Mouse (Mus musculus) liver, embryonic 16.5 days (tissue): ENCODE measurements around the gene Usp12. TPM values are rescaled to one million over a fixed set of nuclear protein-coding genes. Genes with fewer than 3 reads are reported as not detected.
A peak's percentile ranks its signal among the peaks of the same experiment; 100 is the strongest.

Source experiments
- ATAC-seq: fragments of 200-750 bp; cut with Nextera tagmentation; 2 replicates; pipeline ENCODE4 v1.8.0; 2017; ENCODE audit warnings: low read depth, mild to moderate bottlenecking, moderate number of reproducible peaks, moderate library complexity
- H3K27ac ChIP-seq: fragments of 300-500 bp; sonication (generic); 2 replicates; pipeline ENCODE4 v1.5.1; 2014; ENCODE audit warnings: mild to moderate bottlenecking, low read length
- H3K27me3 ChIP-seq: fragments of 300-500 bp; sonication (generic); 2 replicates; pipeline ENCODE4 v1.6.1; 2014; ENCODE audit warnings: low read depth, low read length, mixed read lengths; ENCODE audit not compliant: control insufficient read depth, insufficient read depth
- H3K36me3 ChIP-seq: fragments of 300-500 bp; sonication (generic); 2 replicates; pipeline ENCODE4 v1.6.1; 2014; ENCODE audit warnings: mild to moderate bottlenecking; ENCODE audit not compliant: control insufficient read depth, insufficient read depth
- H3K4me1 ChIP-seq: fragments of 300-500 bp; sonication (generic); 2 replicates; pipeline ENCODE4 v1.6.1; 2014; ENCODE audit warnings: low read depth, low read length, mixed read lengths; ENCODE audit not compliant: control insufficient read depth
- H3K4me2 ChIP-seq: fragments of 300-500 bp; sonication (generic); 2 replicates; pipeline ENCODE4 v1.6.1; 2014; ENCODE audit warnings: low read depth, low read length, mixed read lengths
- H3K4me3 ChIP-seq: fragments of 300-500 bp; sonication (generic); 2 replicates; pipeline ENCODE4 v1.5.1; 2014; ENCODE audit warnings: low read depth, mild to moderate bottlenecking, low read length
- H3K9ac ChIP-seq: fragments of 300-500 bp; sonication (generic); 2 replicates; pipeline ENCODE4 v1.6.1; 2014; ENCODE audit warnings: low read depth, low read length
- H3K9me3 ChIP-seq: fragments of 300-500 bp; sonication (generic); replicated peaks from 2 replicates; pipeline ENCODE4 v1.6.1; 2016; ENCODE audit warnings: low read length; ENCODE audit not compliant: control insufficient read depth
- WGBS: fragments of 180-500 bp; shearing (Covaris S2); extraction: QIAGEN DNeasy Blood & Tissue Kit; methylation state at CpG from one replicate; pipeline ENCODE4 v1.1.7; 2014; ENCODE audit not compliant: insufficient replicate concordance; 5-methylcytosine and 5-hydroxymethylcytosine counted together
- polyA plus RNA-seq: library from polyadenylated mRNA; unstranded; fragments of >200 nt; fragmentation: Nextera tagmentation; extraction: Ambion mirVana; gene quantifications from 2 replicates; pipeline ENCODE4 v1.2.1, GENCODE M21; 2015

The Usp12 gene
- polyA plus RNA-seq, 1 experiment from 2014 or later, result 8.1 TPM

DNA sequence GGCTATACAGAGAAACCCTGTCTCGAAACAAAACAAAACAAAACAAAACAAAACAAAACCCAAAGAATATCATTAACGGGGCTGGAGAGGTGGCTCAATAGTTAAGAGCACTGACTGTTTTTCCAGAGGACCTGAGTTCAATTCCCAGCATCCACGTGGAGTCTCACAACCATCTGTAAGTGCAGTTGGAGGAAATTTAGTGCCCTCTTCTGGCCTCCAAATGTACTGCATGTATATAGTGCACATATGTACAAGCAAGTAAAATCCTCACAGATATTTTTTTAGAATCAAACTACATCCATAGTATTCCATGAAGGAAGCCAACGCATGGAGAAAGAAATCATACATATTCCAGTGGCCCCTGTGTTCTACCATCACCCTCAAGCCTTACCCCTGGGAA is 18.6 kb upstream of the Usp12 start:
- Histone ChIP-seq H3K9me3 (no peaks in the 10 kb centered on the region), H3K27me3 (no peaks in the 10 kb centered on the region), H3K4me3 (no peak overlapping the region), H3K27ac (no peak overlapping the region), H3K4me1 (no peaks in the 10 kb centered on the region), H3K36me3 (no peaks in the 10 kb centered on the region), H3K4me2 (no peak overlapping the region), H3K9ac (no peak overlapping the region)
- WGBS, result 61% methylated on average over 4 of the region's 4 CpGs
- no peak for ATAC-seq

- Histone ChIP-seq H3K4me3 (no peak overlapping the region), H3K9me3 (no peaks in the 10 kb centered on the region), H3K27me3 (no peaks in the 10 kb centered on the region), H3K4me1 (no peaks in the 10 kb centered on the region), H3K36me3 (no peaks in the 10 kb centered on the region), H3K9ac (no peak overlapping the region), H3K4me2 (no peak overlapping the region), H3K27ac (no peak overlapping the region)
- WGBS, result 78% methylated on average over 5 of the region's 5 CpGs
- no peak for ATAC-seq
Measured at GRCm38 (mm10) chr5:146812866-146813265, 18.1 kb upstream of the Usp12 start.

GRCm38 (mm10) chr5:146809951-146810350 is 15.1 kb upstream of the Usp12 start:
- WGBS, result 54% methylated on average over 5 of the region's 5 CpGs

GRCm38 (mm10) chr5:146806004-146806430 is 11.2 kb upstream of the Usp12 start:
- WGBS, result 26% methylated on average over 8 of the region's 8 CpGs
- Histone ChIP-seq H3K4me1 (no peaks in the 10 kb centered on the region), H3K36me3 (no peaks in the 10 kb centered on the region), H3K4me2 (no peak overlapping the region), H3K27ac (no peak overlapping the region), H3K9me3 (no peaks in the 10 kb centered on the region), H3K4me3 (no peak overlapping the region), H3K9ac (no peak overlapping the region), H3K27me3 (no peaks in the 10 kb centered on the region)
- ATAC-seq, result no peak; the same call in 1 of the 2 replicates

More at GRCm38 (mm10) chr5:146809951-146810350, 15.1 kb upstream of the Usp12 start:
- Histone ChIP-seq H3K4me3 (no peak overlapping the region), H3K4me2 (no peak overlapping the region), H3K4me1 (no peaks in the 10 kb centered on the region), H3K9ac (no peak overlapping the region), H3K27me3 (no peaks in the 10 kb centered on the region), H3K9me3 (no peaks in the 10 kb centered on the region), H3K27ac (no peak overlapping the region), H3K36me3 (no peaks in the 10 kb centered on the region)
- no peak for ATAC-seq

- Histone ChIP-seq H3K27ac (no peak overlapping the region), H3K9ac (no peak overlapping the region), H3K9me3 (no peaks in the 10 kb centered on the region), H3K4me1 (peaks cover 16% of the 10 kb centered on the region), H3K4me3 (no peak overlapping the region), H3K36me3 (no peaks in the 10 kb centered on the region), H3K27me3 (no peaks in the 10 kb centered on the region), H3K4me2 (no peak overlapping the region)
- WGBS, result 49% methylated on average over 9 of the region's 9 CpGs
- ATAC-seq, result no peak
Measured at GRCm38 (mm10) chr5:146798031-146798430, 3.2 kb upstream of the Usp12 start.

DNA sequence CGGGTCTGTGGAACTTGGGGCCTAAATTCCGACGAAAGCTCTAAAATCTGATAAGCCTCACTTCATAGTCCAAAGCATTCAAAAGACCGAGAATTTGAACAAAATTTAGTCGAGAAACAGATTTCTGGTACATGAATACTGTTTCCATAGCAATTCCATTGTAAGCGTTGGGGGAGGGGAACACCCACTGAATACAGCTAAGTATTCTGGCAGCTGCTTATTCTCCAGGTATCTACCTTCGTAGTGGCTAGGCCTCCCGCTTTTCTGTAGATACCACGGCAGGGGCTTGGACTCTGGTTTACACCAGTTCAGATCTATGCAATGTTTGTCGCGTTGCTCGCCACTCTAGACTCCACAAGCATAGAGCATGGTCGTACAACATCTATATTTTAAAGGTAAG is 922 bp upstream of the Usp12 start:
- ATAC-seq, result no peak
- Histone ChIP-seq H3K36me3 (no peaks in the 10 kb centered on the region), H3K9ac (no peak overlapping the region), H3K27me3 (no peaks in the 10 kb centered on the region), H3K4me1 (peaks cover 29% of the 10 kb centered on the region), H3K9me3 (no peaks in the 10 kb centered on the region), H3K4me2 (no peak overlapping the region), H3K4me3 (no peak overlapping the region), H3K27ac (no peak overlapping the region)
- WGBS, result 78% methylated on average over 13 of the region's 13 CpGs

GRCm38 (mm10) chr5:146794084-146794852 is 538 bp downstream of the Usp12 start:
- peak overlapping the region; percentile 91 for H3K9ac ChIP-seq
- under 1% methylated on average over 64 of the region's 83 CpGs for WGBS
- H3K36me3 ChIP-seq, result no peaks in the 10 kb centered on the region
- H3K27me3 ChIP-seq, result no peaks in the 10 kb centered on the region
- H3K27ac ChIP-seq, result peak overlapping the region; percentile 91
- H3K4me2 ChIP-seq, result peak overlapping the region; percentile 87
- peaks cover 34% of the 10 kb centered on the region for H3K4me1 ChIP-seq
- no peaks in the 10 kb centered on the region for H3K9me3 ChIP-seq
- H3K4me3 ChIP-seq, result peak overlapping the region; percentile 87
- peak; percentile 30 for ATAC-seq

DNA sequence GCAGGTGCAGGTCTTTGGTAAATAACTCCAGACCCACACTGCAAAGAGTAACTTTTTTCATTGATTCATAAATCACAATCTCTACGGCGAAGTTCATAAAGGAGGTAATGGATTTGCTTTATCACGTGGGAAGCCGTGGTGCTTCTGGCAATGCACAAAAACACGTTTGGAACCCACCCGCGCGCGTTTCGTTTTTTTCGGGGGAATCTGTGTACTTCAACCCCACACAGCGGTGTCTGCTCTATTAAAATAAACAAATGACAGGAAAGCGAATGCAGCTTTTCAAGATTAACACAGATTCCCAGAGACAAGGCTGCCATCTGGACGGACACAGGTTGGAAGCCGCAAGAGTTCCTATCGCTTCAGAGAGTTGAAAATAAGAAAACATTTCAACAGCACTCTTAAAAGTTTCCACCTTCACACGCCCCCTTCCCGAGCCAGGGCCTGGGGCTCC is 1.1 kb downstream of the Usp12 start:
- H3K4me1 ChIP-seq, result peaks cover 34% of the 10 kb centered on the region
- WGBS, result 2% methylated on average over 18 of the region's 18 CpGs
- no peaks in the 10 kb centered on the region for H3K9me3 ChIP-seq
- H3K4me2 ChIP-seq, result peak overlapping the region; percentile 87
- peak overlapping the region; percentile 91 for H3K9ac ChIP-seq
- H3K27me3 ChIP-seq, result no peaks in the 10 kb centered on the region
- peak overlapping the region; percentile 87 for H3K4me3 ChIP-seq
- no peaks in the 10 kb centered on the region for H3K36me3 ChIP-seq
- peak overlapping the region; percentile 91 for H3K27ac ChIP-seq
- no peak for ATAC-seq

GRCm38 (mm10) chr5:146792140-146792791 is 2.5 kb downstream of the Usp12 start:
- Histone ChIP-seq H3K36me3 (no peaks in the 10 kb centered on the region), H3K4me1 (peaks cover 34% of the 10 kb centered on the region), H3K27ac (no peak overlapping the region), H3K4me2 (peak overlapping the region; percentile 10; the same call in 1 of the 2 replicates), H3K27me3 (no peaks in the 10 kb centered on the region), H3K4me3 (peak overlapping the region; percentile 11; the same call in 1 of the 2 replicates), H3K9me3 (no peaks in the 10 kb centered on the region), H3K9ac (no peak overlapping the region; the same call in 1 of the 2 replicates)
- 59% methylated on average over 7 of the region's 7 CpGs for WGBS
- no peak for ATAC-seq
